Mouse (Mus musculus) lung, adult 10 weeks (tissue): Measurements from ENCODE around the gene Myo18a. TPM values are rescaled to one million over a fixed set of nuclear protein-coding genes. Genes with fewer than 3 reads are reported as not detected.

ENCODE experiments used
- polyA plus RNA-seq: library from polyadenylated mRNA; stranded (reverse); fragments of 350-450 nt; fragmentation: Illumina TruSeq; extraction: RNeasy Lipid Tissue Mini Kit (QIAGEN cat#74804); gene quantifications from one replicate; pipeline ENCODE4 v1.2.3, GENCODE M21; 2014; ENCODE audit warnings: low read depth, low replicate concordance; ENCODE audit not compliant: insufficient read depth

The Myo18a gene
- polyA plus RNA-seq: 24.3 TPM

GRCm38 (mm10) chr11:77762783-77763672 lies at the start of gene Myo18a:
Gene Myo18a (plus strand): TSS chr11:77763246.

GRCm38 (mm10) chr11:77725183-77725582 lies 37.9 kb upstream of the Myo18a start, which contains the start of gene Cryba1:
Gene Cryba1 (minus strand): TSS chr11:77725283.

GRCm38 (mm10) chr11:77787707-77788106 lies 24.7 kb downstream of the Myo18a start, which contains the start of gene Gm10277:
Gene Gm10277 (minus strand): TSS chr11:77787747.

GRCm38 (mm10) chr11:77893787-77894718 lies 131.0 kb downstream of the Myo18a start, which contains the start of gene Pipox:
Gene Pipox (minus strand): TSS chr11:77894096.

Other genes with a start within 250 kb of the Myo18a start
- gene Abhd15, start 248.1 kb upstream of the Myo18a start, polyA plus RNA-seq: 1.4 TPM
- 20.2 TPM for gene Trp53i13, start 247.3 kb upstream of the Myo18a start, polyA plus RNA-seq
- gene Gm10392, start 244.0 kb upstream of the Myo18a start, polyA plus RNA-seq: not detected
- 8.6 TPM for gene Taok1, start 155.4 kb upstream of the Myo18a start, polyA plus RNA-seq
- gene Nufip2, start 77.1 kb upstream of the Myo18a start, polyA plus RNA-seq: 9.2 TPM
- gene Cryba1, start 38.0 kb upstream of the Myo18a start, polyA plus RNA-seq: not detected
- not detected for gene Gm10277, start 24.5 kb downstream of the Myo18a start, polyA plus RNA-seq
- 0.76 TPM for gene Pipox, start 130.8 kb downstream of the Myo18a start, polyA plus RNA-seq
- not detected for gene Sez6, start 167.6 kb downstream of the Myo18a start, polyA plus RNA-seq
- gene Phf12, start 219.5 kb downstream of the Myo18a start, polyA plus RNA-seq: 15.7 TPM